Mouse (Mus musculus): ENCODE results near the gene Myadml2. TPM values are rescaled to one million over a fixed set of nuclear protein-coding genes. Genes with fewer than 3 reads are reported as not detected.
A peak's percentile ranks its signal among the peaks of the same experiment; 100 is the strongest.

The Myadml2 gene
- polyA plus RNA-seq, 1 experiment: not detected

GRCm38 (mm10) chr11:120654741-120655140 lies 6.8 kb upstream of the Myadml2 start:
- H3K79me3 ChIP-seq (ENCODE audit: low read depth): no peaks in the 10 kb centered on the region
- peaks cover 28% of the 10 kb centered on the region for H3K27me3 ChIP-seq (ENCODE audit: control insufficient read depth, insufficient read depth, insufficient read length)
- no peaks in the 10 kb centered on the region for H3K36me3 ChIP-seq (ENCODE audit: control insufficient read depth, insufficient read depth)
- no peaks in the 10 kb centered on the region for H3K79me2 ChIP-seq (ENCODE audit: control insufficient read depth, insufficient read depth)
- no peak overlapping the region for H3ac ChIP-seq (ENCODE audit: control insufficient read depth, insufficient read length, low read depth)
- no peak overlapping the region for H3K4me3 ChIP-seq (ENCODE audit: insufficient read depth, poor library complexity, severe bottlenecking)
- no peak for TF ChIP-seq MAX (IDR thresholded peaks at IDR 0.05)
- no peak for TF ChIP-seq CEBPB (IDR thresholded peaks at IDR 0.05; ENCODE audit: low read depth)
- no peak for TF ChIP-seq MYOG (IDR thresholded peaks at IDR 0.05; ENCODE audit: control insufficient read depth, extremely low read depth, insufficient read length)
- no peak for TF ChIP-seq FOSL1 (IDR thresholded peaks at IDR 0.05; ENCODE audit: insufficient read depth, low read length, poor library complexity, severe bottlenecking)
- TF ChIP-seq MYOD1 (IDR thresholded peaks at IDR 0.05; ENCODE audit: control insufficient read depth, insufficient read length, low read depth): no peak
- no peak for TF ChIP-seq CTCF (IDR thresholded peaks at IDR 0.05; ENCODE audit: control insufficient read depth, insufficient read depth, insufficient read length)
- TF ChIP-seq USF1 (IDR thresholded peaks at IDR 0.05; ENCODE audit: low read depth): no peak

- Histone ChIP-seq H3K79me2 (ENCODE audit: control insufficient read depth, insufficient read depth) (no peaks in the 10 kb centered on the region), H3ac (ENCODE audit: control insufficient read depth, insufficient read length, low read depth) (no peak overlapping the region), H3K36me3 (ENCODE audit: control insufficient read depth, insufficient read depth) (no peaks in the 10 kb centered on the region), H3K27me3 (ENCODE audit: control insufficient read depth, insufficient read depth, insufficient read length) (peaks cover 15% of the 10 kb centered on the region), H3K4me3 (ENCODE audit: insufficient read depth, poor library complexity, severe bottlenecking) (no peak overlapping the region), H3K79me3 (ENCODE audit: low read depth) (no peaks in the 10 kb centered on the region)
- TF ChIP-seq CTCF (IDR thresholded peaks at IDR 0.05; ENCODE audit: control insufficient read depth, insufficient read depth, insufficient read length) (no peak), FOSL1 (IDR thresholded peaks at IDR 0.05; ENCODE audit: insufficient read depth, low read length, poor library complexity, severe bottlenecking) (no peak), MYOG (IDR thresholded peaks at IDR 0.05; ENCODE audit: control insufficient read depth, extremely low read depth, insufficient read length) (no peak), USF1 (IDR thresholded peaks at IDR 0.05; ENCODE audit: low read depth) (no peak), CEBPB (IDR thresholded peaks at IDR 0.05; ENCODE audit: low read depth) (no peak), MAX (IDR thresholded peaks at IDR 0.05) (no peak), MYOD1 (IDR thresholded peaks at IDR 0.05; ENCODE audit: control insufficient read depth, insufficient read length, low read depth) (no peak)
Measured at GRCm38 (mm10) chr11:120651872-120652271, 3.9 kb upstream of the Myadml2 start.

DNA sequence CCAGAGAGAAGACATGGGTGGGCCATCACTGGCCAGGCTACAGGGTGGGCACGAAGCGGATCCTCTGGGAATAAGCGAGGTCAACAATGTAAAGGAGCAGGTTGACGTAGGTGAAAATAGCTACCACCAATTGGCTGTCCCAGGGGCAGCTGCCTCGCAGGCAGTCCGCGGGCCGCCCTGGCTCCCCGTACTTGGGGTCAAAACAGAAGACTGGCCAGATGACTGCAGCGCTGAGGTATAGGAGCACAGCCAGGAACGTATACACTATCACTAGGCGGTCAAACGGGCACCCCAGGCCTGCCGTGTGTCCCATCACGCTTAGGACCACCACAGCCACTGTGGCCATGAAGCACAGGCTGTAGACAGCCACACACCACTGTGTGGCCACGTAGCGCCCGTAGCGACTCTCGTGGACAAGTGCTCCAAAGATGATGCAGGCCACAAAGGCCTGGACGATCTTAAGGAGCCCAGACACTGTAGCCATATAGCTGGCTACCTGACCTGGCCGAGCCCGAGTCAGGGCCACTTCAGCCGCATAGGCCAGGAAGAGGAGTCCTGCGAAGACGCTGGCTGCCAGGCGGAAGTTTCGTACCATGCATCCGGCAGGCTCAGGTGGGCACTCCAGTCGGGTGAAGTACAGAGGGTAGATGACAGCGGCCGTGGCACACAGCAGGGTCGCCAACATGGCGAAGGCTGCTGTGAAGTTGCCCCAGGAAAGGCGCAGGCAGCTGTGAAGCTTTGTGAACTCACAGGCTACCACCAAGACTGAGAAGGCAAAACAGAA lies 719 bp downstream of the Myadml2 start:
- H3K79me3 ChIP-seq (ENCODE audit: low read depth): no peaks in the 10 kb centered on the region
- no peaks in the 10 kb centered on the region for H3K79me2 ChIP-seq (ENCODE audit: control insufficient read depth, insufficient read depth)
- no peaks in the 10 kb centered on the region for H3K27me3 ChIP-seq (ENCODE audit: control insufficient read depth, insufficient read depth, insufficient read length)
- TF ChIP-seq CEBPB (IDR thresholded peaks at IDR 0.05; ENCODE audit: low read depth): no peak
- H3K36me3 ChIP-seq (ENCODE audit: control insufficient read depth, insufficient read depth): no peaks in the 10 kb centered on the region
- no peak overlapping the region for H3ac ChIP-seq (ENCODE audit: control insufficient read depth, insufficient read length, low read depth)
- no peak overlapping the region for H3K4me3 ChIP-seq (ENCODE audit: insufficient read depth, poor library complexity, severe bottlenecking)

- H3K79me2 ChIP-seq (ENCODE audit: control insufficient read depth, insufficient read depth): no peaks in the 10 kb centered on the region
- TF ChIP-seq FOSL1 (IDR thresholded peaks at IDR 0.05; ENCODE audit: insufficient read depth, low read length, poor library complexity, severe bottlenecking) (no peak), MAX (IDR thresholded peaks at IDR 0.05) (peak; percentile 85), CEBPB (IDR thresholded peaks at IDR 0.05; ENCODE audit: low read depth) (peak; percentile 97)
- no peaks in the 10 kb centered on the region for H3K36me3 ChIP-seq (ENCODE audit: control insufficient read depth, insufficient read depth)
- H3K79me3 ChIP-seq (ENCODE audit: low read depth): no peaks in the 10 kb centered on the region
- H3K27me3 ChIP-seq (ENCODE audit: control insufficient read depth, insufficient read depth, insufficient read length): no peaks in the 10 kb centered on the region
- peak within 1 kb of the TSS; percentile 60 for H3ac ChIP-seq (ENCODE audit: control insufficient read depth, insufficient read length, low read depth)
- peak within 1 kb of the TSS; percentile 30 for H3K4me3 ChIP-seq (ENCODE audit: insufficient read depth, poor library complexity, severe bottlenecking)
Measured at GRCm38 (mm10) chr11:120643601-120643987, 4.4 kb downstream of the Myadml2 start, which contains the start of gene Pycr1. TSS of gene Pycr1 (minus strand) at chr11:120643769.

DNA sequence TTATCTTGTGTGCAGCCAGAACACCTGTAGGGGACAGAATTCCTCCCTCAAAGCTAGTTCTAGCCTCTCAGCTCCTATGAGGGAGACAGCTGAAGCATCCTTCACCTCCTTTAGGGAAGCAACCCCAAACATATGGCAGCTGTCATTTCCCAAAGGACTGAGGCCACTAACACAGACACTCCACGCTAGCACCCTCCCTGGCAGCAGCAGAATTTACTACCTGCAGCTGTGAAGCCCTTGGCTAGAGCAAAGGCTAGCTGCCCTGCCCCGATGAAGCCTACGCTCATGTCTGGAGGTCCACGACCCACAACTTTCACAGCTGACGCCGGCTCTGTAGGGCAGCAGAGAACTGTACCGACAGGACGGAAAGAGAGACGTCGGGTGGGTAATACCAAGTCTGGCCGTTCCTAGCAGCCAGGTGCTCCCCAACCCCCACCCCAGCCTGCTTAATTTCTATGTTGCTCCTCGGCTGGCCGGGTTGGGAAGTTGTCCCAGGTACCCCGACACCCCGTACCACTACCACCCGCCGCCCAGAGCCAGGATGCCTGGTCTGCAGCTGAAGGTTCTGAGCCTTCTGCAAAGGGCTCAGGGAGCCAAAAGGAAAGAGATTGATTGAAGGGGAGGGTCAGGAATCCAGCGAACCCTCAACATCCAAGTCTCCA lies 4.9 kb downstream of the Myadml2 start:
- no peaks in the 10 kb centered on the region for H3K27me3 ChIP-seq (ENCODE audit: control insufficient read depth, insufficient read depth, insufficient read length)
- H3K36me3 ChIP-seq (ENCODE audit: control insufficient read depth, insufficient read depth): no peaks in the 10 kb centered on the region
- H3K79me3 ChIP-seq (ENCODE audit: low read depth): no peaks in the 10 kb centered on the region
- peak overlapping the region; percentile 30 for H3K4me3 ChIP-seq (ENCODE audit: insufficient read depth, poor library complexity, severe bottlenecking)
- TF ChIP-seq MAX (IDR thresholded peaks at IDR 0.05): no peak
- TF ChIP-seq MYOG (IDR thresholded peaks at IDR 0.05; ENCODE audit: control insufficient read depth, extremely low read depth, insufficient read length): no peak
- no peak for TF ChIP-seq USF1 (IDR thresholded peaks at IDR 0.05; ENCODE audit: low read depth)
- peak; percentile 52 for TF ChIP-seq MYOD1 (IDR thresholded peaks at IDR 0.05; ENCODE audit: control insufficient read depth, insufficient read length, low read depth)
- no peak for TF ChIP-seq CEBPB (IDR thresholded peaks at IDR 0.05; ENCODE audit: low read depth)
- no peak for TF ChIP-seq CTCF (IDR thresholded peaks at IDR 0.05; ENCODE audit: control insufficient read depth, insufficient read depth, insufficient read length)
- TF ChIP-seq FOSL1 (IDR thresholded peaks at IDR 0.05; ENCODE audit: insufficient read depth, low read length, poor library complexity, severe bottlenecking): no peak
- peak overlapping the region; percentile 60 for H3ac ChIP-seq (ENCODE audit: control insufficient read depth, insufficient read length, low read depth)
- no peaks in the 10 kb centered on the region for H3K79me2 ChIP-seq (ENCODE audit: control insufficient read depth, insufficient read depth)

DNA sequence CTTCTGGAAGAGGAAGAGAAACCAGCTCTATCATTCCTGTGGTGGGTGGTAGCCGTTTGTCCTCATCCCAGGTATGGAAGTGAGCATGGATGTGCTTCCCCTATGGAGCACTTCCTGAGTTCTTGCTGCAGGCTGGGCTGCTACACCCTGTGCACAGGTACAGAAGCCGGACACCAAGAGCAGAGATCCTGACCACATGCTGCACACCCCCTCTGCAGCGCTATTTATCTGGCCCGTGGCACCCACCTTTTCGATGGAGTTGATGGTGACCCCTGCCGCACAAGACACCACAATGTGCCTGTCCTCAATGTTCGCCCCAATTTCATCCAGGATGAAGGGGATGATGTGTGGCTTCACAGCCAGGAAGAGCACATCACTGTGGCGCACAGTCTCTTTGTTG lies 6.1 kb downstream of the Myadml2 start:
- no peak for TF ChIP-seq MYOG (IDR thresholded peaks at IDR 0.05; ENCODE audit: control insufficient read depth, extremely low read depth, insufficient read length)
- H3ac ChIP-seq (ENCODE audit: control insufficient read depth, insufficient read length, low read depth): no peak overlapping the region
- H3K36me3 ChIP-seq (ENCODE audit: control insufficient read depth, insufficient read depth): no peaks in the 10 kb centered on the region
- no peak overlapping the region for H3K4me3 ChIP-seq (ENCODE audit: insufficient read depth, poor library complexity, severe bottlenecking)
- H3K27me3 ChIP-seq (ENCODE audit: control insufficient read depth, insufficient read depth, insufficient read length): no peaks in the 10 kb centered on the region
- no peaks in the 10 kb centered on the region for H3K79me3 ChIP-seq (ENCODE audit: low read depth)
- H3K79me2 ChIP-seq (ENCODE audit: control insufficient read depth, insufficient read depth): no peaks in the 10 kb centered on the region
